In the genomic region with DNA sequence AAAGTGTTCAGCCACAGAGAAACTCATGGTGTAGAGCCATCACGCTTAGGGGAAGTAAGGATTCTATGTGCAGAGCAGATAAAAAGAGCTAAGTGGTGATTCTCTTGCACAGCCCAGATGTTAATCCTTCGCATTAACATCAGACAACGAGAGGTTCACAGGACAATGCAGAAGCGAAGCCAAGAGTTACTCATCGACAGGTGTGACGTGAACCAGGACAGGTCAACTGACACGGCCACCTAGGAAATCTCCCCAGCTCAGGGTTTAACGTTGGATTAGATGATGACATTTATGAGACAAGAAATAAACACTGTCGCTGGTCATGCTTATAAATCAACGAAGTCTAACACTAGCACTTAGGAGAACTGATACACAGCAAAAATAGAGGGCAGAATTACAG, we compare ENCODE assay signal across 27 mouse cellular contexts.
"Had no signal": no experiment of that assay in that cellular context is flagged by ENCODE, and none has a peak within 500 bp of the region (broad histone marks: within the 10 kb centered on the region; RNA-seq: fewer than 3 reads in every experiment).

No protein-coding gene starts in this region.

- H3K4me2 ChIP-seq: heart, embryonic 11.5 days; heart, embryonic 13.5 days; heart, embryonic 15.5 days; hindbrain, embryonic 12.5 days; hindbrain, embryonic 14.5 days; intestine, embryonic 15.5 days; kidney, embryonic 15.5 days; limb, embryonic 12.5 days; liver, embryonic 11.5 days; liver, embryonic 13.5 days; liver, embryonic 15.5 days had no signal

- H3K36me3 ChIP-seq: hindbrain, embryonic 10.5 days; hindbrain, embryonic 12.5 days; intestine, embryonic 15.5 days; kidney, embryonic 15.5 days; limb, embryonic 10.5 days; limb, embryonic 12.5 days had no signal

- H3K9ac ChIP-seq: heart, embryonic 13.5 days; heart, embryonic 15.5 days; hindbrain, embryonic 12.5 days; hindbrain, embryonic 14.5 days; intestine, embryonic 15.5 days; kidney, embryonic 15.5 days; limb, embryonic 12.5 days; liver, embryonic 13.5 days; liver, embryonic 15.5 days had no signal

- H3K27ac ChIP-seq: gastrocnemius, adult 2 months; heart, adult 2 months; heart, embryonic 13.5 days; heart, embryonic 15.5 days; hindbrain, embryonic 10.5 days; hindbrain, embryonic 12.5 days; hindbrain, embryonic 14.5 days; intestine, embryonic 15.5 days; kidney, embryonic 15.5 days; layer of hippocampus, adult 2 months; left cerebral cortex, adult 2 months; limb, embryonic 10.5 days; limb, embryonic 12.5 days; liver, embryonic 13.5 days; liver, embryonic 15.5 days had no signal

- H3K4me3 ChIP-seq: heart, adult 2 months; heart, embryonic 13.5 days; heart, embryonic 15.5 days; hindbrain, embryonic 10.5 days; hindbrain, embryonic 12.5 days; intestine, embryonic 15.5 days; kidney, embryonic 15.5 days; layer of hippocampus, adult 2 months; left cerebral cortex, adult 2 months; limb, embryonic 10.5 days; limb, embryonic 12.5 days; liver, embryonic 13.5 days; liver, embryonic 15.5 days had no signal

- H3K9me3 ChIP-seq: heart, embryonic 15.5 days; hindbrain, embryonic 12.5 days; intestine, embryonic 15.5 days; liver, embryonic 15.5 days had no signal

- ATAC-seq: hindbrain, embryonic 16.5 days; inflammation-experienced regulatory T-cells, adult 6 months; intestine, embryonic 15.5 days; intestine, postnatal 0 days had no signal

- DNase-seq: gastrocnemius, adult 2 months; gastrocnemius, postnatal 10 days; gastrocnemius, postnatal 25 days; heart, adult 2 months; heart, postnatal 4 days; kidney, adult 8-10 months; kidney, postnatal 10 days; kidney, postnatal 4 days; liver; liver, embryonic 13.5 days had no signal

- H3K27me3 ChIP-seq: heart, embryonic 13.5 days; heart, embryonic 15.5 days; hindbrain, embryonic 12.5 days; intestine, embryonic 15.5 days; kidney, embryonic 15.5 days; liver, embryonic 13.5 days; liver, embryonic 15.5 days had no signal

- H3K4me1 ChIP-seq: heart, embryonic 13.5 days; heart, embryonic 15.5 days; hindbrain, embryonic 10.5 days; hindbrain, embryonic 12.5 days; intestine, embryonic 15.5 days; limb, embryonic 12.5 days; liver, embryonic 13.5 days; liver, embryonic 15.5 days had no signal
